Mouse (Mus musculus) urinary bladder, adult 18-20 months (tissue): ENCODE data around the gene A730061H03Rik.

Experiments
- DNase-seq, 2 experiments: peaks; one replicate each; pipeline ENCODE4 v3.0.0; 2022; ENCODE audit warnings: low spot score in 2 of 2, mixed read lengths in 2 of 2

The A730061H03Rik gene

GRCm38 (mm10) chr14:55551794-55552193 lies 8.4 kb downstream of the A730061H03Rik start:
- no peak for DNase-seq

GRCm38 (mm10) chr14:55551347-55551746 lies 8.9 kb downstream of the A730061H03Rik start:
- no peak for DNase-seq

GRCm38 (mm10) chr14:55550191-55550590 lies 10.0 kb downstream of the A730061H03Rik start:
- no peak for DNase-seq

GRCm38 (mm10) chr14:55544334-55544733 lies 15.9 kb downstream of the A730061H03Rik start:
- DNase-seq = no peak

GRCm38 (mm10) chr14:55542268-55542667 lies 17.9 kb downstream of the A730061H03Rik start:
- no peak for DNase-seq

GRCm38 (mm10) chr14:55540787-55541321 lies 19.4 kb downstream of the A730061H03Rik start:
- DNase-seq = peak; percentile 49 to 74

- peak; percentile 77 to 88 for DNase-seq
Measured at GRCm38 (mm10) chr14:55540067-55540786, 20.0 kb downstream of the A730061H03Rik start, which contains the start of gene Pck2. Pck2 (plus strand) TSS chr14:55540266.

- DNase-seq = peak in 1 of 2 experiments; percentile 31
Measured at GRCm38 (mm10) chr14:55536116-55536745, 24.0 kb downstream of the A730061H03Rik start.

- no peak for DNase-seq
Measured at GRCm38 (mm10) chr14:55527940-55528339, 32.3 kb downstream of the A730061H03Rik start.

GRCm38 (mm10) chr14:55526674-55527073 lies 33.5 kb downstream of the A730061H03Rik start:
- DNase-seq = no peak

GRCm38 (mm10) chr14:55524785-55525184 lies 35.4 kb downstream of the A730061H03Rik start, which contains the start of gene Nrl:
Nrl (minus strand) TSS chr14:55524981.
- DNase-seq = no peak

- DNase-seq = no peak
Measured at GRCm38 (mm10) chr14:55524062-55524461, 36.1 kb downstream of the A730061H03Rik start.

- peak in 1 of 2 experiments; percentile 33 for DNase-seq
Measured at GRCm38 (mm10) chr14:55520451-55521361, 39.5 kb downstream of the A730061H03Rik start.

- no peak for DNase-seq
Measured at GRCm38 (mm10) chr14:55519604-55520003, 40.6 kb downstream of the A730061H03Rik start.

- no peak for DNase-seq
Measured at GRCm38 (mm10) chr14:55518897-55519296, 41.3 kb downstream of the A730061H03Rik start.

GRCm38 (mm10) chr14:55515846-55516245 lies 44.4 kb downstream of the A730061H03Rik start:
- DNase-seq = no peak

GRCm38 (mm10) chr14:55513927-55514326 lies 46.3 kb downstream of the A730061H03Rik start:
- DNase-seq = no peak

- no peak for DNase-seq
Measured at GRCm38 (mm10) chr14:55511037-55511436, 49.2 kb downstream of the A730061H03Rik start.

GRCm38 (mm10) chr14:55510125-55510731 lies 50.0 kb downstream of the A730061H03Rik start, which contains the start of gene Cpne6:
Cpne6 (plus strand) TSS chr14:55510445.
- DNase-seq = no peak
